Mouse (Mus musculus) forebrain, embryonic 14.5 days (tissue): ENCODE data around the gene Ttc32. TPM values are rescaled to one million over a fixed set of nuclear protein-coding genes. Genes with fewer than 3 reads are reported as not detected.
A peak's percentile ranks its signal among the peaks of the same experiment; 100 is the strongest.

ENCODE experiments used
- ATAC-seq: fragments of 200-750 bp; cut with Nextera tagmentation; 2 replicates; pipeline ENCODE4 v1.8.0; 2017; ENCODE audit warnings: mild to moderate bottlenecking, moderate library complexity
- DNase-seq: peaks from one replicate; pipeline ENCODE4 v3.0.0-alpha.2; 2015; ENCODE audit warnings: low spot score
- H3K27ac ChIP-seq: fragments of 300-500 bp; sonication (generic); 2 replicates; pipeline ENCODE4 v1.5.1; 2014; ENCODE audit warnings: low read depth, mild to moderate bottlenecking, control low read depth, low read length, moderate library complexity
- H3K27me3 ChIP-seq: fragments of 300-500 bp; sonication (generic); replicated peaks from 2 replicates; pipeline ENCODE4 v1.6.1; 2014; ENCODE audit warnings: low read length, control low read depth, mixed read lengths; ENCODE audit not compliant: control insufficient read depth, insufficient read depth
- H3K36me3 ChIP-seq: fragments of 300-500 bp; sonication (generic); 2 replicates; pipeline ENCODE4 v1.6.1; 2014; ENCODE audit warnings: low read length, control low read depth; ENCODE audit not compliant: control insufficient read depth, insufficient read depth
- H3K4me1 ChIP-seq: fragments of 300-500 bp; sonication (generic); 2 replicates; pipeline ENCODE4 v1.6.1; 2014; ENCODE audit warnings: antibody characterized with exemption, low read length, control low read depth; ENCODE audit not compliant: control insufficient read depth, insufficient read depth
- H3K4me2 ChIP-seq: fragments of 300-500 bp; sonication (generic); 2 replicates; pipeline ENCODE4 v1.6.1; 2014; ENCODE audit warnings: mild to moderate bottlenecking, control low read depth, low read length
- H3K4me3 ChIP-seq: fragments of 300-500 bp; sonication (generic); 2 replicates; pipeline ENCODE4 v1.5.1; 2014; ENCODE audit warnings: low read depth, low read length, control low read depth
- H3K9ac ChIP-seq: fragments of 300-500 bp; sonication (generic); 2 replicates; pipeline ENCODE4 v1.6.1; 2014; ENCODE audit warnings: mild to moderate bottlenecking, low read length, control low read depth, moderate library complexity
- H3K9me3 ChIP-seq: fragments of 300-500 bp; sonication (generic); replicated peaks from 2 replicates; pipeline ENCODE4 v1.6.1; 2016; ENCODE audit warnings: low read length, control low read depth, mixed read lengths; ENCODE audit not compliant: control insufficient read depth
- WGBS: fragments of 180-500 bp; shearing (Covaris S2); extraction: QIAGEN DNeasy Blood & Tissue Kit; methylation state at CpG from one replicate; pipeline ENCODE4 v1.1.7; 2014; 5-methylcytosine and 5-hydroxymethylcytosine counted together
- polyA plus RNA-seq: library from polyadenylated mRNA; unstranded; fragments of >200 nt; fragmentation: Nextera tagmentation; extraction: Ambion mirVana; gene quantifications from 2 replicates; pipeline ENCODE4 v1.2.1, GENCODE M21; 2014

The Ttc32 gene
- polyA plus RNA-seq, 1 experiment from 2014 or later, result 15.5 TPM

GRCm38 (mm10) chr12:9052075-9052829 lies 22.5 kb downstream of the Ttc32 start:
- WGBS, result 60% methylated on average over 8 of the region's 8 CpGs

GRCm38 (mm10) chr12:9053345-9053744 lies 23.5 kb downstream of the Ttc32 start:
- Histone ChIP-seq H3K27me3 (no peaks in the 10 kb centered on the region), H3K4me2 (no peak overlapping the region), H3K4me3 (no peak overlapping the region), H3K9ac (no peak overlapping the region), H3K27ac (no peak overlapping the region), H3K4me1 (no peaks in the 10 kb centered on the region), H3K9me3 (no peaks in the 10 kb centered on the region), H3K36me3 (no peaks in the 10 kb centered on the region)
- DNase-seq, result no peak
- ATAC-seq, result no peak
- WGBS, result 40% methylated on average over 7 of the region's 7 CpGs

More at GRCm38 (mm10) chr12:9052075-9052829, 22.5 kb downstream of the Ttc32 start:
- ATAC-seq (peak; percentile 92), DNase-seq (peak; percentile 84)
- no peak overlapping the region for H3K27ac ChIP-seq
- H3K27me3 ChIP-seq, result no peaks in the 10 kb centered on the region
- no peak overlapping the region for H3K4me2 ChIP-seq
- H3K9me3 ChIP-seq, result no peaks in the 10 kb centered on the region
- H3K36me3 ChIP-seq, result no peaks in the 10 kb centered on the region
- H3K4me1 ChIP-seq, result no peaks in the 10 kb centered on the region
- no peak overlapping the region for H3K4me3 ChIP-seq
- no peak overlapping the region for H3K9ac ChIP-seq

GRCm38 (mm10) chr12:9054012-9054411 lies 24.2 kb downstream of the Ttc32 start:
- H3K9ac ChIP-seq, result no peak overlapping the region
- no peaks in the 10 kb centered on the region for H3K27me3 ChIP-seq
- WGBS, result 63% methylated on average over 2 of the region's 2 CpGs
- DNase-seq (no peak), ATAC-seq (no peak)
- H3K4me1 ChIP-seq, result no peaks in the 10 kb centered on the region
- no peak overlapping the region for H3K4me2 ChIP-seq
- H3K27ac ChIP-seq, result no peak overlapping the region
- no peaks in the 10 kb centered on the region for H3K9me3 ChIP-seq
- H3K36me3 ChIP-seq, result no peaks in the 10 kb centered on the region
- no peak overlapping the region for H3K4me3 ChIP-seq

- WGBS, result 81% methylated on average over 11 of the region's 11 CpGs
- DNase-seq, result no peak
- Histone ChIP-seq H3K4me3 (no peak overlapping the region), H3K27me3 (no peaks in the 10 kb centered on the region), H3K9me3 (no peaks in the 10 kb centered on the region), H3K9ac (no peak overlapping the region), H3K4me2 (no peak overlapping the region), H3K27ac (no peak overlapping the region), H3K36me3 (no peaks in the 10 kb centered on the region), H3K4me1 (no peaks in the 10 kb centered on the region)
- no peak for ATAC-seq
These were observed 25.5 kb downstream of the Ttc32 start for GRCm38 (mm10) chr12:9055269-9055668.

- no peak for DNase-seq
- Histone ChIP-seq H3K4me3 (no peak overlapping the region), H3K27me3 (no peaks in the 10 kb centered on the region), H3K9ac (no peak overlapping the region), H3K9me3 (no peaks in the 10 kb centered on the region), H3K4me2 (no peak overlapping the region), H3K4me1 (no peaks in the 10 kb centered on the region), H3K27ac (no peak overlapping the region), H3K36me3 (no peaks in the 10 kb centered on the region)
- ATAC-seq, result no peak
- 84% methylated on average over 3 of the region's 3 CpGs for WGBS
These were observed 29.7 kb downstream of the Ttc32 start for GRCm38 (mm10) chr12:9059502-9059901.

- Histone ChIP-seq H3K9ac (no peak overlapping the region), H3K27ac (no peak overlapping the region), H3K27me3 (no peaks in the 10 kb centered on the region), H3K9me3 (no peaks in the 10 kb centered on the region), H3K4me2 (no peak overlapping the region), H3K4me1 (no peaks in the 10 kb centered on the region), H3K4me3 (no peak overlapping the region), H3K36me3 (no peaks in the 10 kb centered on the region)
- WGBS, result 90% methylated on average over 9 of the region's 9 CpGs
- ATAC-seq, result no peak
- DNase-seq, result no peak
These were observed 30.2 kb downstream of the Ttc32 start for GRCm38 (mm10) chr12:9059965-9060364.

- ATAC-seq (no peak), DNase-seq (no peak)
- WGBS, result 43% methylated on average over 6 of the region's 6 CpGs
- H3K9ac ChIP-seq, result no peak overlapping the region
- H3K36me3 ChIP-seq, result no peaks in the 10 kb centered on the region
- H3K4me3 ChIP-seq, result no peak overlapping the region
- no peak overlapping the region for H3K4me2 ChIP-seq
- no peaks in the 10 kb centered on the region for H3K27me3 ChIP-seq
- no peaks in the 10 kb centered on the region for H3K9me3 ChIP-seq
- H3K4me1 ChIP-seq, result no peaks in the 10 kb centered on the region
- H3K27ac ChIP-seq, result no peak overlapping the region
These were observed 33.8 kb downstream of the Ttc32 start for GRCm38 (mm10) chr12:9063611-9064010.

GRCm38 (mm10) chr12:9071058-9071457 lies 41.3 kb downstream of the Ttc32 start:
- ATAC-seq (no peak), DNase-seq (no peak)
- H3K4me3 ChIP-seq, result no peak overlapping the region
- WGBS, result 94% methylated on average over 1 of the region's 1 CpGs
- H3K27ac ChIP-seq, result no peak overlapping the region
- no peak overlapping the region for H3K4me2 ChIP-seq
- no peak overlapping the region for H3K9ac ChIP-seq
- no peaks in the 10 kb centered on the region for H3K9me3 ChIP-seq
- no peaks in the 10 kb centered on the region for H3K36me3 ChIP-seq
- H3K27me3 ChIP-seq, result no peaks in the 10 kb centered on the region
- peaks cover 3% of the 10 kb centered on the region; the same call in 1 of the 2 replicates for H3K4me1 ChIP-seq

- no peak overlapping the region for H3K4me2 ChIP-seq
- H3K27me3 ChIP-seq, result no peaks in the 10 kb centered on the region
- H3K9me3 ChIP-seq, result no peaks in the 10 kb centered on the region
- peak; percentile 63 for ATAC-seq
- no peak overlapping the region for H3K27ac ChIP-seq
- no peaks in the 10 kb centered on the region for H3K36me3 ChIP-seq
- WGBS, result 17% methylated on average over 4 of the region's 4 CpGs
- peak; percentile 49 for DNase-seq
- peaks cover 3% of the 10 kb centered on the region; the same call in 1 of the 2 replicates for H3K4me1 ChIP-seq
- no peak overlapping the region for H3K4me3 ChIP-seq
- H3K9ac ChIP-seq, result no peak overlapping the region
These were observed 41.7 kb downstream of the Ttc32 start for GRCm38 (mm10) chr12:9071493-9071892.
